ENCODE assay signal across 7 mouse cellular contexts in the genomic region with DNA sequence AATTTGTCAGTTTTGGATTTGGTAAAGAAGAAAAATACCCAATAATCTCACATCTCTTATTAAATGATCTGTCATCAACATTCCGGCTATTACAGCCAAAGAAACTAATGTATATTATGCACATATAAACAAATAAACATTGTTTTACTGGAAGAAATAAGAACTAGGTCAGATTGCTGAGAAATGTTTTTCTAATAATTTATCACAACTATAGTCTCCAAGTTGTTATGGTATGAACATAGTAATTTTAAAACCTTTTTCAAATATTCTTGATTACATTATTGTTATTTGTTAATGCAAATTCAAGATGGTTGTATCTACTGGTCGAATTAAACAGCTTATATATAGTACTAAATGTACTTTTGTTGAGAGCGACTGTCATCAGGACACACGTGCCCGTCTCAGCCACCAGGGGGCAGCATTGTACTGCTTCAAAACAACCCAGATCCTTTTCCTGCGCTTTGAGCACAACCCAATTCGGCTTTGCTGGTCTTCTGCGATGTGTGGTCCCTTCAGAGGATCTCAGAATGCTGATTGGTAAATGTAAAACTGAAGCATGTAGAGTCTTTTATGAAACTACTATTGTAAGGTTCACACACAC. TPM values are rescaled to one million over a fixed set of nuclear protein-coding genes. Genes with fewer than 3 reads are reported as not detected.
DNase-seq lines count a peak whose midpoint lies in the region; ATAC-seq and TF ChIP-seq lines count a peak whose summit lies in the region.

No protein-coding gene starts in this region.

- H3K4me3 ChIP-seq in cerebellum, adult 2 months (replicated peaks; ENCODE audit: insufficient read depth, low read depth, low read length) = no peak overlapping the region
- H3K4me3 ChIP-seq in intestine, embryonic 16.5 days (ENCODE audit: low read length) = no peak overlapping the region
- H3K4me3 ChIP-seq in midbrain, embryonic 14.5 days (replicated peaks; ENCODE audit: low read depth, low read length) = no peak overlapping the region
- H3K4me3 ChIP-seq in small intestine, adult 2 months (ENCODE audit: low read depth, low read length) = no peak overlapping the region

- H3K9me3 ChIP-seq in intestine, embryonic 16.5 days (ENCODE audit: control insufficient read depth, low read length) = no peaks in the 10 kb centered on the region
- no peaks in the 10 kb centered on the region for H3K9me3 ChIP-seq in midbrain, embryonic 14.5 days (ENCODE audit: control insufficient read depth, low read length)

- intact Hi-C loops in left cerebral cortex, postnatal 25 days (cut with DNase I) = loop anchor here (2.0 kb wide), 3 partner anchors 151 to 1471 kb away; no protein-coding TSS in a partner anchor

- peak; percentile 70 for ATAC-seq in frontal cortex, adult (ENCODE audit: low TSS enrichment)
- ATAC-seq in intestine, embryonic 16.5 days = peak; percentile 59; the same call in 1 of the 2 replicates
- ATAC-seq in midbrain, embryonic 14.5 days (ENCODE audit: low FRiP score, low TSS enrichment) = peak; percentile 74

- TF ChIP-seq POLR2A in cerebellum, adult 2 months (IDR thresholded peaks at IDR 0.05; ENCODE audit: borderline replicate concordance, insufficient read depth, low read length) = no peak
- no peak for TF ChIP-seq POLR2A in small intestine, adult 2 months (IDR thresholded peaks at IDR 0.05; ENCODE audit: low read depth, low read length)

- H3K9ac ChIP-seq in intestine, embryonic 16.5 days (ENCODE audit: low read depth, low read length) = no peak overlapping the region
- H3K9ac ChIP-seq in midbrain, embryonic 14.5 days (replicated peaks; ENCODE audit: low read length) = no peak overlapping the region

- H3K27me3 ChIP-seq in cerebellum, adult 2 months (ENCODE audit: control insufficient read depth, insufficient read depth, low read length) = no peaks in the 10 kb centered on the region
- no peaks in the 10 kb centered on the region for H3K27me3 ChIP-seq in intestine, embryonic 16.5 days (replicated peaks; ENCODE audit: control insufficient read depth, insufficient read depth, low read length)
- no peaks in the 10 kb centered on the region for H3K27me3 ChIP-seq in midbrain, embryonic 14.5 days (ENCODE audit: control insufficient read depth, insufficient read depth, low read length)
- no peaks in the 10 kb centered on the region for H3K27me3 ChIP-seq in small intestine, adult 2 months (ENCODE audit: control insufficient read depth, insufficient read depth, low read length)

- 9% methylated on average over 8 of the region's 8 CpGs for WGBS in cerebellum, adult 2 months
- WGBS in intestine, embryonic 16.5 days = 11% methylated on average over 8 of the region's 8 CpGs
- WGBS in midbrain, embryonic 14.5 days = 15% methylated on average over 8 of the region's 8 CpGs
- 8% methylated on average over 8 of the region's 8 CpGs for WGBS in small intestine, adult 2 months

- TF ChIP-seq CTCF in cerebellum, adult 2 months (IDR thresholded peaks at IDR 0.05; ENCODE audit: borderline replicate concordance, insufficient read depth, low read depth, low read length) = peak; percentile 82
- TF ChIP-seq CTCF in small intestine, adult 2 months (IDR thresholded peaks at IDR 0.05; ENCODE audit: extremely low read depth, insufficient read length, insufficient replicate concordance, low read depth, low read length) = peak; percentile 97; the same call in 1 of the 2 replicates

- no peak overlapping the region for H3K4me2 ChIP-seq in intestine, embryonic 16.5 days (ENCODE audit: low read depth, low read length)
- no peak overlapping the region for H3K4me2 ChIP-seq in midbrain, embryonic 14.5 days (ENCODE audit: low read length)

- DNase-seq in WW6 (ENCODE audit: low read depth, low spot score) = peak; percentile 46
- DNase-seq in cerebellum, adult 2 months = peak; percentile 58 to 67
- peak; percentile 78 to 83 for DNase-seq in left cerebral cortex, postnatal 25 days (ENCODE audit: low spot score in 2 of 2)
- peak; percentile 90 for DNase-seq in midbrain, embryonic 14.5 days

- H3K27ac ChIP-seq in cerebellum, adult 2 months (ENCODE audit: insufficient read depth, low read length) = no peak overlapping the region
- no peak overlapping the region for H3K27ac ChIP-seq in intestine, embryonic 16.5 days (ENCODE audit: low read length)
- no peak overlapping the region for H3K27ac ChIP-seq in midbrain, embryonic 14.5 days (replicated peaks; ENCODE audit: low read depth, low read length)
- H3K27ac ChIP-seq in small intestine, adult 2 months (ENCODE audit: insufficient read depth, low read depth, low read length) = no peak overlapping the region

- no peaks in the 10 kb centered on the region for H3K4me1 ChIP-seq in cerebellum, adult 2 months (ENCODE audit: control insufficient read depth, insufficient read depth, low read length)
- no peaks in the 10 kb centered on the region for H3K4me1 ChIP-seq in intestine, embryonic 16.5 days (ENCODE audit: control insufficient read depth, insufficient read depth, low read length)
- H3K4me1 ChIP-seq in midbrain, embryonic 14.5 days (ENCODE audit: control insufficient read depth, insufficient read depth, low read length) = 0 out of 2 replicates have a peak, but pooled peaks cover 5% of the 10 kb centered on the region
- no peaks in the 10 kb centered on the region for H3K4me1 ChIP-seq in small intestine, adult 2 months (ENCODE audit: control insufficient read depth, insufficient read depth, insufficient read length, low read length)

- no peaks in the 10 kb centered on the region for H3K36me3 ChIP-seq in intestine, embryonic 16.5 days (ENCODE audit: control insufficient read depth, insufficient read depth, low read length)
- H3K36me3 ChIP-seq in midbrain, embryonic 14.5 days (ENCODE audit: control insufficient read depth, insufficient read depth, low read length) = no peaks in the 10 kb centered on the region
- H3K36me3 ChIP-seq in small intestine, adult 2 months (ENCODE audit: control insufficient read depth, insufficient read depth, low read length) = no peaks in the 10 kb centered on the region

RNA-seq across cellular contexts. Expression of gene Anxa1, which starts 45.3 kb away (rescaled TPM):
- 0.74 and 1.00 TPM in 2 replicates for polyA plus RNA-seq in cerebellum, adult 2 months (2012; rRNA removed)
- polyA plus RNA-seq in intestine, embryonic 16.5 days (2015; fragmentation: Nextera tagmentation; extraction: Ambion mirVana) = 52.2 and 59.5 TPM in 2 replicates
- 1 to 10 TPM; 1.8 to 3.0 TPM for total RNA-seq in left cerebral cortex, postnatal 25 days (2021)
- 3.3 and 5.6 TPM in 2 replicates for polyA plus RNA-seq in midbrain, embryonic 14.5 days (2014; fragmentation: Nextera tagmentation; extraction: Ambion mirVana)
- 0.81 and 1.0 TPM in 2 replicates for polyA plus RNA-seq in small intestine, adult 2 months (2012; rRNA removed)
